16 mouse cellular contexts compared by ENCODE assay signal in genomic region chr1:65439129-65439528, GRCm38 (mm10).
"Had no signal": no experiment of that assay in that cellular context is flagged by ENCODE, and none has a peak within 500 bp of the region (broad histone marks: within the 10 kb centered on the region; RNA-seq: fewer than 3 reads in every experiment).

No protein-coding gene starts in this region.

- H3K4me3 ChIP-seq: neural tube, embryonic 12.5 days; neural tube, embryonic 13.5 days; stomach, embryonic 15.5 days had no signal

- DNase-seq: retina, postnatal 1 day; right cerebral cortex, adult 18-20 months; right cerebral cortex, postnatal 14 days; right cerebral cortex, postnatal 25 days; right cerebral cortex, postnatal 4 days; spleen, adult 18-20 months; thymus, adult 18-20 months; thymus, adult 2 months; thymus, postnatal 14 days; thymus, postnatal 25 days; thymus, postnatal 36 days; thymus, postnatal 4 days had no signal

- H3K4me2 ChIP-seq: neural tube, embryonic 12.5 days; neural tube, embryonic 13.5 days; stomach, embryonic 15.5 days had no signal

- H3K9ac ChIP-seq: neural tube, embryonic 12.5 days; neural tube, embryonic 13.5 days; stomach, embryonic 15.5 days had no signal

- H3K27ac ChIP-seq: neural tube, embryonic 12.5 days; neural tube, embryonic 13.5 days; stomach, embryonic 15.5 days; stomach, postnatal 0 days had no signal

- H3K9me3 ChIP-seq: neural tube, embryonic 12.5 days; neural tube, embryonic 13.5 days; stomach, embryonic 15.5 days had no signal

- H3K27me3 ChIP-seq: neural tube, embryonic 12.5 days; neural tube, embryonic 13.5 days; stomach, embryonic 15.5 days had no signal

- H3K4me1 ChIP-seq: neural tube, embryonic 12.5 days; neural tube, embryonic 13.5 days; stomach, embryonic 15.5 days had no signal

- H3K36me3 ChIP-seq: neural tube, embryonic 12.5 days; neural tube, embryonic 13.5 days; stomach, embryonic 15.5 days had no signal
